Mouse (Mus musculus): ENCODE results near the gene Pappa2. TPM values are rescaled to one million over a fixed set of nuclear protein-coding genes. Genes with fewer than 3 reads are reported as not detected.

Gene Pappa2
- total and polyA plus RNA-seq, 3 experiments: 0.09 to 0.47 (median 0.12) TPM

- no peak overlapping the region for H3K27ac ChIP-seq
- no peak overlapping the region for H3K4me3 ChIP-seq
- DNase-seq: no peak
- intact Hi-C loops (cut with DNase I): no loop called here
- no peaks in the 10 kb centered on the region for H3K27me3 ChIP-seq (ENCODE audit: control insufficient read depth, insufficient read depth, low read length)
- H3K79me2 ChIP-seq (replicated peaks; ENCODE audit: control insufficient read depth, insufficient read depth, low read length): no peaks in the 10 kb centered on the region
- H3K9ac ChIP-seq (ENCODE audit: low read depth, low read length): no peak overlapping the region
- WGBS: 29% methylated on average over 8 of the region's 8 CpGs
- TF ChIP-seq CTCF (IDR thresholded peaks at IDR 0.05): no peak
- no peak for TF ChIP-seq POLR2A (IDR thresholded peaks at IDR 0.05; ENCODE audit: insufficient read depth, low read depth, low read length)
- no peak for TF ChIP-seq EP300 (IDR thresholded peaks at IDR 0.05; ENCODE audit: insufficient read depth, low read depth, low read length)
- H3K4me1 ChIP-seq (ENCODE audit: control insufficient read depth, insufficient read depth, low read length): no peaks in the 10 kb centered on the region
- H3K36me3 ChIP-seq (ENCODE audit: control insufficient read depth, insufficient read depth, low read length): no peaks in the 10 kb centered on the region
These were observed 19.7 kb downstream of the Pappa2 start for GRCm38 (mm10) chr1:158960549-158960948.

GRCm38 (mm10) chr1:158956361-158956760, 23.9 kb downstream of the Pappa2 start:
- no peaks in the 10 kb centered on the region for H3K36me3 ChIP-seq (ENCODE audit: control insufficient read depth, insufficient read depth, low read length)
- H3K27ac ChIP-seq: no peak overlapping the region
- H3K27me3 ChIP-seq (ENCODE audit: control insufficient read depth, insufficient read depth, low read length): no peaks in the 10 kb centered on the region
- intact Hi-C loops (cut with DNase I): loop anchor here (10.0 kb wide), 1 partner anchor 1292 kb away; no protein-coding TSS in a partner anchor
- TF ChIP-seq CTCF (IDR thresholded peaks at IDR 0.05) (no peak), POLR2A (IDR thresholded peaks at IDR 0.05; ENCODE audit: insufficient read depth, low read depth, low read length) (no peak), EP300 (IDR thresholded peaks at IDR 0.05; ENCODE audit: insufficient read depth, low read depth, low read length) (no peak)
- WGBS: 72% methylated on average over 7 of the region's 7 CpGs
- no peak overlapping the region for H3K9ac ChIP-seq (ENCODE audit: low read depth, low read length)
- no peaks in the 10 kb centered on the region for H3K79me2 ChIP-seq (replicated peaks; ENCODE audit: control insufficient read depth, insufficient read depth, low read length)
- no peaks in the 10 kb centered on the region for H3K4me1 ChIP-seq (ENCODE audit: control insufficient read depth, insufficient read depth, low read length)
- no peak for DNase-seq
- H3K4me3 ChIP-seq: no peak overlapping the region

GRCm38 (mm10) chr1:158954785-158955184, 25.5 kb downstream of the Pappa2 start:
- H3K36me3 ChIP-seq (ENCODE audit: control insufficient read depth, insufficient read depth, low read length): no peaks in the 10 kb centered on the region
- intact Hi-C loops (cut with DNase I): loop anchor here (10.0 kb wide), 1 partner anchor 1290 kb away; no protein-coding TSS in a partner anchor
- H3K27ac ChIP-seq: no peak overlapping the region
- no peaks in the 10 kb centered on the region for H3K4me1 ChIP-seq (ENCODE audit: control insufficient read depth, insufficient read depth, low read length)
- no peak for DNase-seq
- no peak overlapping the region for H3K9ac ChIP-seq (ENCODE audit: low read depth, low read length)
- H3K27me3 ChIP-seq (ENCODE audit: control insufficient read depth, insufficient read depth, low read length): no peaks in the 10 kb centered on the region
- H3K4me3 ChIP-seq: no peak overlapping the region
- no peaks in the 10 kb centered on the region for H3K79me2 ChIP-seq (replicated peaks; ENCODE audit: control insufficient read depth, insufficient read depth, low read length)
- TF ChIP-seq POLR2A (IDR thresholded peaks at IDR 0.05; ENCODE audit: insufficient read depth, low read depth, low read length): no peak
- TF ChIP-seq EP300 (IDR thresholded peaks at IDR 0.05; ENCODE audit: insufficient read depth, low read depth, low read length): no peak
- no peak for TF ChIP-seq CTCF (IDR thresholded peaks at IDR 0.05)
- 41% methylated on average over 6 of the region's 6 CpGs for WGBS

- H3K36me3 ChIP-seq (ENCODE audit: control insufficient read depth, insufficient read depth, low read length): no peaks in the 10 kb centered on the region
- intact Hi-C loops (cut with DNase I): loop anchor here (1.0 to 10.0 kb wide), 5 partner anchors 109 to 1289 kb away; no protein-coding TSS in a partner anchor
- H3K4me3 ChIP-seq: no peak overlapping the region
- no peaks in the 10 kb centered on the region for H3K79me2 ChIP-seq (replicated peaks; ENCODE audit: control insufficient read depth, insufficient read depth, low read length)
- H3K4me1 ChIP-seq (ENCODE audit: control insufficient read depth, insufficient read depth, low read length): no peaks in the 10 kb centered on the region
- DNase-seq: peak; percentile 36 to 55
- no peaks in the 10 kb centered on the region for H3K27me3 ChIP-seq (ENCODE audit: control insufficient read depth, insufficient read depth, low read length)
- TF ChIP-seq POLR2A (IDR thresholded peaks at IDR 0.05; ENCODE audit: insufficient read depth, low read depth, low read length) (no peak), CTCF (IDR thresholded peaks at IDR 0.05) (peak; percentile 93)
- WGBS: 41% methylated on average over 6 of the region's 6 CpGs
- no peak overlapping the region for H3K9ac ChIP-seq (ENCODE audit: low read depth, low read length)
- no peak overlapping the region for H3K27ac ChIP-seq
These were observed 26.6 kb downstream of the Pappa2 start for GRCm38 (mm10) chr1:158953479-158954207.

GRCm38 (mm10) chr1:158949041-158949440, 31.2 kb downstream of the Pappa2 start:
- TF ChIP-seq EP300 (IDR thresholded peaks at IDR 0.05; ENCODE audit: insufficient read depth, low read depth, low read length) (no peak), POLR2A (IDR thresholded peaks at IDR 0.05; ENCODE audit: insufficient read depth, low read depth, low read length) (no peak), CTCF (IDR thresholded peaks at IDR 0.05) (no peak)
- Histone ChIP-seq H3K79me2 (replicated peaks; ENCODE audit: control insufficient read depth, insufficient read depth, low read length) (no peaks in the 10 kb centered on the region), H3K27ac (no peak overlapping the region), H3K27me3 (ENCODE audit: control insufficient read depth, insufficient read depth, low read length) (no peaks in the 10 kb centered on the region), H3K4me3 (no peak overlapping the region), H3K9ac (ENCODE audit: low read depth, low read length) (no peak overlapping the region), H3K36me3 (ENCODE audit: control insufficient read depth, insufficient read depth, low read length) (no peaks in the 10 kb centered on the region), H3K4me1 (ENCODE audit: control insufficient read depth, insufficient read depth, low read length) (no peaks in the 10 kb centered on the region; the same call in 1 of the 2 replicates)
- intact Hi-C loops (cut with DNase I): no loop called here
- DNase-seq: no peak
- 81% methylated on average over 6 of the region's 6 CpGs for WGBS

- TF ChIP-seq EP300 (IDR thresholded peaks at IDR 0.05; ENCODE audit: insufficient read depth, low read depth, low read length) (no peak), POLR2A (IDR thresholded peaks at IDR 0.05; ENCODE audit: insufficient read depth, low read depth, low read length) (no peak), CTCF (IDR thresholded peaks at IDR 0.05) (no peak)
- no peak overlapping the region for H3K27ac ChIP-seq
- H3K4me1 ChIP-seq (ENCODE audit: control insufficient read depth, insufficient read depth, low read length): no peaks in the 10 kb centered on the region; the same call in 1 of the 2 replicates
- intact Hi-C loops (cut with DNase I): no loop called here
- H3K36me3 ChIP-seq (ENCODE audit: control insufficient read depth, insufficient read depth, low read length): no peaks in the 10 kb centered on the region
- no peak for DNase-seq
- H3K79me2 ChIP-seq (replicated peaks; ENCODE audit: control insufficient read depth, insufficient read depth, low read length): no peaks in the 10 kb centered on the region
- H3K9ac ChIP-seq (ENCODE audit: low read depth, low read length): no peak overlapping the region
- H3K27me3 ChIP-seq (ENCODE audit: control insufficient read depth, insufficient read depth, low read length): no peaks in the 10 kb centered on the region
- WGBS: 51% methylated on average over 6 of the region's 6 CpGs
- no peak overlapping the region for H3K4me3 ChIP-seq
These were observed 32.1 kb downstream of the Pappa2 start for GRCm38 (mm10) chr1:158947981-158948735.

All from heart, adult 2 months (tissue).